Mouse (Mus musculus): ENCODE results near the gene Gnai3.

DNA sequence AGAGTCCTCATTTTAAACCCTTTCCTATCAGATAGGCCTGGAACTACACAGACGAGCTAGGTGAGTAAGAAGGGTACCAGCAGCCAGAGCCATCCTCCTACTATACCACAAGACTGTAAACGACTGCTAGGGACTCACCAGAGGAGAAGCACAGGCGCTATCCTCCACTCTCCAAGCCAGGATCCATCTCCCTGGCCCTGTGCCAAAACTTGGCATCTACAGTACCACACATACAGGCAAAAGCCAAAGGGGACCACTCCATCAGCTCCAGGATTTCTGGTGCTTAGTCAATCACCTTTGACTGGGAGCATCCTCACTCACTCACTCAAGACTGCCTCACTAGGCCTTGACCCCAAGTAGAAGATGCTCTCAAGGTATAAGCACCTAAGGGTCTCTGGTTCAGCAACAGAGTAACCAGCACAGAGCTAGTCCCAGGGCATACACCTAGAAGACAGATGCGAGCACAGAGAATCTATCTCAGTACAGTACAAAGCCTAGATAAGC, 62.0 kb downstream of the Gnai3 start:
- TF ChIP-seq CTCF (IDR thresholded peaks at IDR 0.05; ENCODE audit: low read depth) (no peak), EP300 (optimal IDR thresholded peaks at IDR 0.05) (no peak)
